Mouse (Mus musculus) brain, embryonic 14.5 days (tissue): ENCODE data around the gene Yif1b.

Experiments
- CTCF ChIP-seq: fragments of 200-500 bp; IDR thresholded peaks from 2 replicates; pipeline ENCODE4 v1.5.1; 2012; ENCODE audit warnings: inconsistent platforms, mild to moderate bottlenecking, moderate library complexity, borderline replicate concordance; ENCODE audit not compliant: insufficient read depth, insufficient read length; ENCODE audit errors: extremely low read depth
- POLR2A ChIP-seq: fragments of 200-500 bp; IDR thresholded peaks from 2 replicates; pipeline ENCODE4 v1.6.1; 2012; ENCODE audit warnings: mild to moderate bottlenecking, inconsistent platforms, borderline replicate concordance; ENCODE audit not compliant: poor library complexity, insufficient read depth, insufficient read length, severe bottlenecking; ENCODE audit errors: extremely low read depth

GRCm38 (mm10) chr7:29248261-29248841, 10.2 kb downstream of the Yif1b start, which contains the start of gene 2200002D01Rik:
- TF ChIP-seq POLR2A (no peak), CTCF (no peak)
